Mouse (Mus musculus) cerebellum, adult 8-10 months (tissue): ENCODE data around the gene Med27.
"Not testable (repeated sequence)": the region's sequence is repeated elsewhere in the genome, so short reads cannot be mapped to it uniquely, and the experiment has no call there.

Experiments used
- DNase-seq: peaks from one replicate; pipeline ENCODE4 v3.0.0; 2022

The Med27 gene

DNA sequence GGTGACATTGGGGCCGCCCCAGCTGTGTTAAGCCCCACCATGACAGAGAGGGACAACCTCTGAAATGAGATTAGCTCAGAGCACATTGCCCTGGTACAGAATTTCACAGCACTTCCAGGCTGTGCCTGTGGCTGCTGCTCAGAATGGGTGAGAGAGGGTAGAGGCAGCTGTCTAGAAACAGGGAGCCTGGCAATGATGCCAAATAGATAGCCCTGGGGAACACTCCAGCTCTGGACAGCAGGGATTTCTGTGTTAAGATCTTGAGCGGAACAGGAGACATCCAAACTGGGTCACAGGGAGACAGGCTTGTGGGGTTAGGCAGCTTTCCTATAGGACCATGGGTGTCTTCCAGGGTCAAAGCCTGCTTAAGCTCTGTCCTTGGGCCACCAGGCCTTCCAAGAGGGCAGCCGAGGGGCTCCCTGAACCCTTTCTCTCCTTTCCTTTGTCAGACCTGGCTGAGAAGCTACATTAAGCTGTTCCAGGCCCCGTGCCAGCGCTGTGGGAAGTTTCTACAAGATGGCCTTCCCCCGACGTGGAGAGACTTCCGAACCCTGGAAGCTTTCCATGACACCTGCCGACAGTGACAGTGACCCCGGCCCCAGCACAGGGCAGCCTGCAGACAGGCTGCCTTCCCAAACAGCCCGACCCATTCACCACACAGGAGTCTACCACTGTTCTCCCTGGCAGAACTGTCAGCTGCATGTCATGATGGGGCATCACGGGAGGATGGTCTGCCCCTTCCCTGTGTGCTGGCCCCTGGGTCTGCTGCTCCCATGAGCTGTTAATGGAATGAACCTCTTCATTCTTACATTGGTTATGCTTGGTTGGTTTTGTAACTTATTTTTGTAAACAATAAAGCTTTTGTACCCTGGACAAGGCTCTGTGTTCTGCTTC, 177.5 kb downstream of the Med27 start:
- no peak for DNase-seq

- DNase-seq, result no peak
These were observed 178.7 kb downstream of the Med27 start for GRCm38 (mm10) chr2:29525273-29525805.

DNA sequence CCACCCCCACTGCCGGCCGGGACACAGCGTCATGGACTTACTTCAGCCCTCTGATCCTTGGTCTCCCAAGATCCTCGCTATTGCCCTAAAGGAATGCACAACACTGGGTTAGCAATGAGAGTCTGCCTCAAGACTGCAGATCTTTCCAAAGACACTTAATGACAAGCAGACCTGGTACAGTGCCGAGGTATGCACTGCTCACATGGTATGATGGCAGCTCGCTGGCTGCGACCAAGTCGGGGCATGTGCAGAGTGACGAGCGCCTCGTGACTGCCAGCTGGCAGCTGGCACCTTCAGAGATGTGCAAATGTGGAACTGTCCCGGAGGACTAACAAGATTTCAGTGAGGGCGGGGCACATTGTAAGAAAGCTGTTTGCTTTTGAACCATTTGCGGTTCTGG, 179.6 kb downstream of the Med27 start:
- no peak for DNase-seq

DNA sequence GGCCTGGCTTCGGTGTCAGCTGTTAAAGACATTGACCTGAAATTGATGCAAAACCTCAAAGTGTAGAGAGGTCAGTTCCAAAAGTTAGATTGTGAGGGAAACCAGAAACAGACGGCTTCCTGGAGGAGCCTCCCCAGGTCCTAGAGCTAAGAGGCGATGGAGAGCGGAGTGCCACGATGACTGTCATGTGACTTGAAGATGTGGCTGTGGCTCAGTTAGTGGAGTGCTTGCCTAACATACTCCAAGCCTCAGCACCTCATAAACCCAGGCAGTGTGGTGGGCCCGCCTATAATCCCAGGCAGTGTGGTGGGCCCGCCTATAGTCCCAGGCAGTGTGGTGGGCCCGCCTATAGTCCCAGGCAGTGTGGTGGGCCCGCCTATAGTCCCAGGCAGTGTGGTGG, 180.9 kb downstream of the Med27 start:
- DNase-seq, result not testable (repeated sequence)

DNA sequence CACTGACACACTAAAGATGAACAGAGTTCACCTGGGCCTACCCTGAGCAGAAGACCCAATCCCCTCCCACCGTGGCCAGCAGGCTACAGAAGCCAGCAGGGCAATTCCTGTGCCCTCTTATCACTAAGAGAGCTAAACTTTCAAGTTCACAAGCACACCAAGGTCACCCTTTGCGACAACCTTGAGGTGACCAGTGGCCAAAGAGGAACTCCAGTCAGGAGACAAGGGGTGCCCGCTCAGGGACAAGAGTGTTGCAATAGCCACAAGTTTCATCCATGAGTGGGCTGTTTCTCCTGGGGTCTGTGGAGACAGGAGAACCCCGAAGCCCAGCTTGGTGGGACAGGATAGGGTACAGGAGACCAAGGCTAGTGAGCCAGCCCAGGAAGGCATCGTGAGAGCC, 182.2 kb downstream of the Med27 start:
- no peak for DNase-seq

- not testable (repeated sequence) for DNase-seq
These were observed 183.2 kb downstream of the Med27 start for GRCm38 (mm10) chr2:29529788-29530187.

DNA sequence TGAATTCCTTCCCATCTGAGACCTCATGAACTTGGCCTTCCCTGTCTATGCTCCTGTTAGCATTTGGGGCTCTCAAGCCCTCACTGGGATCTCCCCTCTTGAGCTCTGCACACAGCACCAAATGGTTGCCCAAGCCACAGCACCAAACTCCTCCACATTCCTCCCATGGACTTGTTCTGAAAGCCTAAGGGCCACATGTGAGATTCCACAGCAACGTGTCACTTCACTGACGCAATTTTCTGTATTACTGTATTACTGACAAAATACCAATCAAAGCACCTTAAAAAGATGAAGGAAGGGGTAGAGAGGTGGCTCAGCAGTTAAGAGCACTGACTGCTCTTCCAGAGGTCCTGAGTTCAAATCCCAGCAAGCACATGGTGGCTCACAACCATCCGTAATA, 185.6 kb downstream of the Med27 start:
- no peak for DNase-seq

GRCm38 (mm10) chr2:29532921-29533320, 186.3 kb downstream of the Med27 start:
- no peak for DNase-seq

DNA sequence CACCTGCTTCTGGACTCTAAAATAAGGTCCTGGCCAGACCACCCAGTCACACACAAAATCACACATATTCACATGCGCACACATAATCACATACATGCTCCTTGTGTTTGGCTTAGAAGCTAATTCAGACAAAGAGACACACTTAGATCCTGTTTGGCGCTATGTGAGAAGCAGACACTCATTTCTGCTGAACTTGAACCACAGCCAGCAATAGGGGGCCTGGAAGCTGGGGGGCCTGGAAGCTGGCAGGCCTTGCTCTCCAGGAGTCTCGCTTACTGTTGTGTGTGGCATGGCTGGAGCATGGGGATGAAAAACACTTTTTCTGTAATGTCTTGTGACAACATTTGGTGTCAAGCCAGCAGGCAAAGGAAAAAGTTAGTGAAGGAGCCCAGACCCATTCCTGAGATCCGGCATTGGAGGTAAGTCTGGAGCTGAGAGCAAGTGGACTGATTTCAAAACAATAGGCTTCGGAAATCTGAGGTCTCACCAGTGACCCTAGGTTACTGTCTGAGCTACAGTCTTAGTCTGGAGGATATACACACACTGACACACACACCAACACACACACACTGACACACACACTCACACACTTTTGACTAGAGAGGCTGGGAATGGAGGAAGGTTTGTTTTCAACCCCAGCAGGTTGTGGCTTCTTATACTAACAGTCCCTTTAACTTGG, 189.1 kb downstream of the Med27 start:
- DNase-seq, result no peak

DNA sequence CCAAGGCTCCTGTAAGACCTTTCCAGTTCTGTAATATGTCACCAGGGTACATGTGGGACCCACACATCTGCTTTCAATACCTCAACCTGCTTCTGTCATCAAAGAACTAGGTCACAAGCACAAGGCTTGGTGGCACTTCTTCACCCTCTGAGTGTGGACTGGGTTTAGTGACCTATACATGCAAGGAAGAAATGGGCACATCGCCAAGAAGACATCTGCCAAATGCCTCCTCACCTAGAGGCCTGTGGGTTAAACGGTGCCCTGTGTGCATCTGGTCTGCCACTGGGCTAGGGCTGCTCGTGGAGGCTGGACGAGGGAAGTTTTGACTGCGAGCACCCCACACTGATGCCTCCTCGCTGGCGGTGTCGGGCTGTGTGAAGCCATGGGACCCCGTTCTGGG, 189.9 kb downstream of the Med27 start:
- DNase-seq, result no peak

DNA sequence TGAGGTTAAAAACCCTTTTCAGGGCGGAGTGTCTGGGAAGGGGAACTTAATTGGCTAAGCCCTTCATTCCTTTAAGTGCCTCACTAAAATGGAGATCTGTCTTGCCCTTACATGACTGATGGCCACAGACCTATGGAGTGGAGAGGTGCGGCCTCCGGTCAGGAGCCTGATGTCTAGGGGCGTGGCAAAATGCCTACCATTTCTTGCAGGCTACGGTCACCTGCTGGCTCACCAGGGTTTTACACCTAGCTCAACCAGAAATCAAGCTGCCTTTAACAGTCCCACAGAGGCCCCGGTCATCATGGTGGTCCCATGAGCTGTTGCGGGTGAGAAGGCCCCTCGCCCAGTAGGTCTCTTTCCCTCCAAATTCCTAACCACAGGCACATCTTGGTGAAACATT, 190.7 kb downstream of the Med27 start:
- DNase-seq, result no peak

GRCm38 (mm10) chr2:29542039-29542438, 195.4 kb downstream of the Med27 start:
- DNase-seq, result no peak

DNA sequence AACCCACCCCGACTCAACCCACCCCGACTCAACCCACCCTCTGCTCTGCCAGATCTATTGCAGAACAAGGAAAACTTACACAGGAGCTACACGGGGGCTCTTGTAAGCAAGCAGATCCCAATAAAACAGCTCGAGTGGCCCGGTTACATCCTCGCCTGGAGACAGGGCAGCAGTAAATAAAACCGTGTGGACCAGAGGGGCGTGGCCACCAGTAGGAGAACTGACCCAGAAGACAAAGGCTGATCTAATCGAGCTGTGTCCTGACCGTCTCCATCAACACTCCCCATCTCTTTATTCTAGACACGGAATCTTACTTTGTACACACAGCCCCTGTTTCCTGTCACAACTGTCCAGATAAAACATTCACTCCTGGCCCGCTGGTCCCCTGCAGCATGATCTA, 200.0 kb downstream of the Med27 start:
- DNase-seq, result no peak

GRCm38 (mm10) chr2:29551816-29552585, 205.4 kb downstream of the Med27 start:
- no peak for DNase-seq

GRCm38 (mm10) chr2:29553945-29554634, 207.5 kb downstream of the Med27 start:
- DNase-seq, result no peak

- DNase-seq, result no peak
These were observed 211.9 kb downstream of the Med27 start for GRCm38 (mm10) chr2:29558561-29558960.

DNA sequence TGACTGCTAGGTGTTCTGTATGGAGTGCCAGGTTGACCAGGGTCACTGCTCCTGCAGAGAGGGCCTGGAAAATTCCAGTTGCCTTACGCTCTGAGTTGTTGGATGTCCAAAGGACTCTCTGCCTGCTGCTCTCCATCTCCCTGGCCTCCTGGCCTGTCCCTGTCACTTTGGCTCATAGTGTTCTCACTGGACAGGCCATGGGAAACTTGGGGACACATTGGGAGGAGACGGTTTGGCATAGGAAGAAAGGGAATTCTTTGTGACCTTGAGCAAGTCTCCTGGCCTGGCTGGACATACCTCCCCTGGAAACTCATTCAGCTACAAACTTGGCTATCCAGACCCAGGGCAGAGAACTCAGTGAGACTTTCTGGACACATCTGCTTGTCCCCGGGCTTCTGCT, 213.3 kb downstream of the Med27 start:
- DNase-seq, result no peak

- peak; percentile 74 for DNase-seq
These were observed 214.8 kb downstream of the Med27 start for GRCm38 (mm10) chr2:29561468-29561867.

- peak; percentile 71 for DNase-seq
These were observed 217.4 kb downstream of the Med27 start for GRCm38 (mm10) chr2:29563986-29564385.

- DNase-seq, result no peak
These were observed 219.2 kb downstream of the Med27 start for GRCm38 (mm10) chr2:29565570-29566433.

DNA sequence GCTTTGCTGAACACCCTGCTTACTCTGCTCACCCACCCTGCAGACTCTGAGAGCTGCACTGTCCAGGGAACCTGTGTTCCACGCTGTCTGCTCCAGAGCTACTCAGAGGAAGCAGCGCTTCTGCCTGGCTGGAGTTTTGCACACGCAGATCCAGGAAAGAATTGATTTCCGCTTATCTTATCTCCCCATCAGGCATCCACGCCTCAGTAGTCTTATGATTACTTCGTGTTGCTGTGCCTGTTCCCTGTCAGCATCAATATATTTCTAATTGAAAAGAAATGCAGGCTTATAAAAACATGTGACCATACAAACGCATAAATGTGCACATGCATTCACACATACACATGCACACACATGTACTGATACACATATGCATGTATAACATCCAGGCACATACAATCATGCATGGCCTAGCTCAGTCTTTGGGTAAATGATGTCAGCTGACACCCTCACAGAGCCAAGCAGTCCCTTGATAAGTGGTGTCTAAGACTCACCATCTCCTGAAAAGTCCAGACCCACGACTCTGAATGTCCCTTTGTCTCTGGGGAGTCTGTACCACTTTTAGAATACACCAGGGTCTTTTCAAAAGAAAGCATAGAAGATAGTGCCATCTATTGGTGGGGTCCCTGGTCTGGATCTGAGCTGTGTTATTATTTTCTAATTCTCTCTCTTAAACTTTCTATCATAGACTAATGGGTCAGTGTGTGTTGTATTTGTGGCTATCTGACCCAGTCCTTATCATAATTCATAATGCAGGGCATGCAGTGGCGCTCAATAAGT, 225.5 kb downstream of the Med27 start:
- no peak for DNase-seq
